In genomic region chr10:24168854-24169253, GRCm38 (mm10) we compare ENCODE assay signal across 31 mouse cellular contexts. TPM values are rescaled to one million over a fixed set of nuclear protein-coding genes. Genes with fewer than 3 reads are reported as not detected.
DNase-seq lines count a peak whose midpoint lies in the region; ATAC-seq and TF ChIP-seq lines count a peak whose summit lies in the region.
"Had no signal": no experiment of that assay in that cellular context is flagged by ENCODE, and none has a peak within 500 bp of the region (broad histone marks: within the 10 kb centered on the region; RNA-seq: fewer than 3 reads in every experiment).

No protein-coding gene starts in this region.

- DNase-seq in kidney, adult 2 months, result peak; percentile 59
- DNase-seq in midbrain, embryonic 11.5 days (ENCODE audit: low spot score, missing footprints), result peak; percentile 26
- no peak for DNase-seq in adrenal gland, adult 2 months
- no peak for DNase-seq in heart, postnatal 14 days
- DNase-seq: adrenal gland, postnatal 10 days; cerebellum, adult 18-20 months; cerebellum, postnatal 14 days; heart, adult 18-20 months; right cerebral cortex, postnatal 4 days; thymus, postnatal 25 days had no signal

- no peaks in the 10 kb centered on the region for H3K27me3 ChIP-seq in kidney, adult 2 months (replicated peaks; ENCODE audit: control insufficient read depth, insufficient read depth, low read length)
- no peaks in the 10 kb centered on the region for H3K27me3 ChIP-seq in kidney, embryonic 15.5 days
- H3K27me3 ChIP-seq in midbrain, embryonic 11.5 days (ENCODE audit: control insufficient read depth, insufficient read depth, low read length), result no peaks in the 10 kb centered on the region
- no peaks in the 10 kb centered on the region for H3K27me3 ChIP-seq in midbrain, embryonic 15.5 days (replicated peaks)
- H3K27me3 ChIP-seq: forebrain, embryonic 12.5 days; heart, embryonic 13.5 days; hindbrain, embryonic 12.5 days; stomach, embryonic 15.5 days had no signal

- no peak overlapping the region for H3K4me2 ChIP-seq in kidney, embryonic 15.5 days
- no peak overlapping the region for H3K4me2 ChIP-seq in midbrain, embryonic 11.5 days
- no peak overlapping the region for H3K4me2 ChIP-seq in midbrain, embryonic 15.5 days
- H3K4me2 ChIP-seq: forebrain, embryonic 12.5 days; heart, embryonic 13.5 days; hindbrain, embryonic 12.5 days; stomach, embryonic 15.5 days had no signal

- no peak overlapping the region for H3K4me3 ChIP-seq in kidney, adult 2 months (ENCODE audit: insufficient read depth, low read depth, low read length)
- H3K4me3 ChIP-seq in kidney, embryonic 15.5 days (replicated peaks), result no peak overlapping the region
- H3K4me3 ChIP-seq in midbrain, embryonic 11.5 days (ENCODE audit: low read depth, low read length), result no peak overlapping the region
- no peak overlapping the region for H3K4me3 ChIP-seq in midbrain, embryonic 15.5 days
- H3K4me3 ChIP-seq: forebrain, embryonic 12.5 days; heart, embryonic 13.5 days; hindbrain, embryonic 12.5 days; stomach, embryonic 15.5 days had no signal

- no peak for ATAC-seq in kidney, embryonic 15.5 days (replicated peaks; ENCODE audit: low FRiP score)
- no peak for ATAC-seq in midbrain, embryonic 11.5 days (ENCODE audit: low FRiP score)
- ATAC-seq in midbrain, embryonic 15.5 days (replicated peaks), result no peak
- peak; percentile 10; the same call in 1 of the 2 replicates for ATAC-seq in erythroblast, adult 5-6 weeks (replicated peaks; ENCODE audit: low FRiP score, poor library complexity, severe bottlenecking)
- ATAC-seq: activated CD4-positive, CD25-positive, alpha-beta regulatory T cell, adult 4 months; intestine, postnatal 0 days had no signal

- H3K27ac ChIP-seq in kidney, adult 2 months (ENCODE audit: insufficient read depth, low read depth, low read length), result peak overlapping the region; percentile 56
- H3K27ac ChIP-seq in kidney, embryonic 15.5 days, result no peak overlapping the region
- no peak overlapping the region for H3K27ac ChIP-seq in midbrain, embryonic 11.5 days (ENCODE audit: low read depth, low read length)
- H3K27ac ChIP-seq in midbrain, embryonic 15.5 days, result no peak overlapping the region
- H3K27ac ChIP-seq: forebrain, embryonic 12.5 days; hindbrain, embryonic 12.5 days; macrophage; stomach, embryonic 15.5 days had no signal

- no peak for TF ChIP-seq CTCF in kidney, adult 2 months (conservative IDR thresholded peaks at IDR 0.05; ENCODE audit: insufficient read depth, insufficient read length, low read depth, low read length)

- peaks cover 41% of the 10 kb centered on the region for H3K4me1 ChIP-seq in kidney, adult 2 months (ENCODE audit: control insufficient read depth, insufficient read depth, low read length)
- H3K4me1 ChIP-seq in kidney, embryonic 15.5 days, result peaks cover 32% of the 10 kb centered on the region
- H3K4me1 ChIP-seq in midbrain, embryonic 11.5 days (ENCODE audit: control insufficient read depth, insufficient read depth, low read length), result peaks cover 6% of the 10 kb centered on the region; the same call in 1 of the 2 replicates
- peaks cover 16% of the 10 kb centered on the region for H3K4me1 ChIP-seq in midbrain, embryonic 15.5 days

- no peak for TF ChIP-seq POLR2A in kidney, adult 2 months (IDR thresholded peaks at IDR 0.05; ENCODE audit: low read depth, low read length)

- intact Hi-C loops in heart, postnatal 14 days (cut with DNase I), result no loop called here

- no peak overlapping the region for H3K9ac ChIP-seq in kidney, embryonic 15.5 days
- H3K9ac ChIP-seq in midbrain, embryonic 11.5 days (ENCODE audit: low read length), result no peak overlapping the region
- H3K9ac ChIP-seq in midbrain, embryonic 15.5 days, result no peak overlapping the region
- H3K9ac ChIP-seq: forebrain, embryonic 12.5 days; heart, embryonic 13.5 days; hindbrain, embryonic 12.5 days; liver, postnatal 0 days; stomach, embryonic 15.5 days had no signal

- 71% methylated on average over 1 of the region's 1 CpGs for WGBS in kidney, adult 2 months
- WGBS in kidney, embryonic 15.5 days, result 86% methylated on average over 1 of the region's 1 CpGs
- WGBS in midbrain, embryonic 11.5 days, result 100% methylated on average over 1 of the region's 1 CpGs
- 95% methylated on average over 1 of the region's 1 CpGs for WGBS in midbrain, embryonic 15.5 days

- H3K36me3 ChIP-seq in kidney, adult 2 months (ENCODE audit: control insufficient read depth, insufficient read depth, low read length), result no peaks in the 10 kb centered on the region
- no peaks in the 10 kb centered on the region for H3K36me3 ChIP-seq in kidney, embryonic 15.5 days
- H3K36me3 ChIP-seq in midbrain, embryonic 11.5 days (ENCODE audit: control insufficient read depth, insufficient read depth, low read length), result no peaks in the 10 kb centered on the region
- H3K36me3 ChIP-seq in midbrain, embryonic 15.5 days (replicated peaks), result no peaks in the 10 kb centered on the region
- H3K36me3 ChIP-seq: forebrain, embryonic 12.5 days; heart, embryonic 13.5 days; hindbrain, embryonic 12.5 days; stomach, embryonic 15.5 days had no signal

- H3K9me3 ChIP-seq in kidney, embryonic 15.5 days (replicated peaks), result no peaks in the 10 kb centered on the region
- H3K9me3 ChIP-seq in midbrain, embryonic 11.5 days (ENCODE audit: control insufficient read depth, low read length), result no peaks in the 10 kb centered on the region
- H3K9me3 ChIP-seq in midbrain, embryonic 15.5 days, result no peaks in the 10 kb centered on the region
- H3K9me3 ChIP-seq: forebrain, embryonic 12.5 days; heart, embryonic 13.5 days; hindbrain, embryonic 12.5 days; stomach, embryonic 15.5 days had no signal

RNA-seq across cellular contexts. Expression of gene Stx7, which starts 19.8 kb away (rescaled TPM):
- 168 and 197 TPM in 2 replicates for polyA plus RNA-seq in kidney, adult 2 months (2012; rRNA removed)
- polyA plus RNA-seq in kidney, embryonic 15.5 days (2015; fragmentation: Nextera tagmentation; extraction: Ambion mirVana), result 108 and 115 TPM in 2 replicates
- polyA plus RNA-seq in midbrain, embryonic 11.5 days (2014; fragmentation: Nextera tagmentation; extraction: Ambion mirVana), result 98.6 and 99.6 TPM in 2 replicates
- 321 and 340 TPM in 2 replicates for polyA plus RNA-seq in midbrain, embryonic 15.5 days (2015; fragmentation: Nextera tagmentation; extraction: Ambion mirVana)
- 25.1 and 25.4 TPM in 2 replicates for total RNA-seq in erythroblast, adult 5-6 weeks (2015; ENCODE audit: low replicate concordance)
- 23.7 and 25.3 TPM in 2 replicates for total RNA-seq in erythroblast, adult 5-6 weeks (2017; ENCODE audit: low replicate concordance)
- total RNA-seq in adrenal gland, adult 2 months (2021), result 100 to 1,000 TPM; 115 to 182 TPM
- polyA plus RNA-seq in adrenal gland, adult 2 months (2012; rRNA removed), result 48.7 and 66.3 TPM in 2 replicates
- 10 to 100 TPM; 41.4 to 42.7 TPM for total RNA-seq in heart, postnatal 14 days (2021)

RNA-seq across cellular contexts. Expression of gene Moxd1, which starts 54.5 kb away (rescaled TPM):
- 0.06 and 0.23 TPM in 2 replicates for polyA plus RNA-seq in kidney, adult 2 months (2012; rRNA removed)
- polyA plus RNA-seq in kidney, embryonic 15.5 days (2015; fragmentation: Nextera tagmentation; extraction: Ambion mirVana), result 21.4 and 26.1 TPM in 2 replicates
- polyA plus RNA-seq in midbrain, embryonic 11.5 days (2014; fragmentation: Nextera tagmentation; extraction: Ambion mirVana), result 1.8 and 3.9 TPM in 2 replicates
- polyA plus RNA-seq in midbrain, embryonic 15.5 days (2015; fragmentation: Nextera tagmentation; extraction: Ambion mirVana), result 1.2 and 1.8 TPM in 2 replicates
- not detected in 2 replicates for total RNA-seq in erythroblast, adult 5-6 weeks (2015; ENCODE audit: low replicate concordance)
- total RNA-seq in erythroblast, adult 5-6 weeks (2017; ENCODE audit: low replicate concordance), result not detected in 2 replicates
- total RNA-seq in adrenal gland, adult 2 months (2021), result under 1 TPM in 1 of 2 experiments, not detected in 1; 0.10 TPM
- 0.61 and 1.7 TPM in 2 replicates for polyA plus RNA-seq in adrenal gland, adult 2 months (2012; rRNA removed)
- under 1 TPM; 0.46 to 0.86 TPM for total RNA-seq in heart, postnatal 14 days (2021)
- total RNA-seq: liver, adult 2 months had no signal
- polyA plus RNA-seq: activated CD4-positive, CD25-positive, alpha-beta regulatory T cell, adult 4 months; liver, adult 2 months; liver, postnatal 0 days; macrophage had no signal

RNA-seq across cellular contexts. Expression of gene Taar9, which starts 59.5 kb away (rescaled TPM):
- not detected in 2 replicates for polyA plus RNA-seq in kidney, adult 2 months (2012; rRNA removed)
- not detected in 2 replicates for polyA plus RNA-seq in kidney, embryonic 15.5 days (2015; fragmentation: Nextera tagmentation; extraction: Ambion mirVana)
- polyA plus RNA-seq in midbrain, embryonic 11.5 days (2014; fragmentation: Nextera tagmentation; extraction: Ambion mirVana), result not detected in 2 replicates
- not detected in 2 replicates for polyA plus RNA-seq in midbrain, embryonic 15.5 days (2015; fragmentation: Nextera tagmentation; extraction: Ambion mirVana)
- not detected in 2 replicates for total RNA-seq in erythroblast, adult 5-6 weeks (2015; ENCODE audit: low replicate concordance)
- total RNA-seq in erythroblast, adult 5-6 weeks (2017; ENCODE audit: low replicate concordance), result not detected in 2 replicates
- total RNA-seq in adrenal gland, adult 2 months (2021), result not detected
- polyA plus RNA-seq in adrenal gland, adult 2 months (2012; rRNA removed), result not detected in 2 replicates
- not detected for total RNA-seq in heart, postnatal 14 days (2021)
- total RNA-seq: adrenal gland, postnatal 10 days; ES-E14; gastrocnemius, adult 8-10 months; heart, adult 18-20 months; heart, postnatal 25 days; layer of hippocampus, adult 18-20 months; layer of hippocampus, postnatal 25 days; liver, adult 2 months; midbrain, postnatal 0 days had no signal
- polyA plus RNA-seq: activated CD4-positive, CD25-positive, alpha-beta regulatory T cell, adult 4 months; embryonic facial prominence, embryonic 11.5 days; forebrain, embryonic 12.5 days; heart, embryonic 13.5 days; hindbrain, embryonic 12.5 days; intestine, postnatal 0 days; limb, embryonic 11.5 days; liver, adult 2 months; liver, postnatal 0 days; macrophage; midbrain, postnatal 0 days; neural tube, embryonic 14.5 days; stomach, embryonic 15.5 days had no signal

Comparison
In these comparisons a context has a peak if more than half of its experiments do, and no peak if none do; other contexts are left out.
1. DNase-seq: peak in kidney, adult 2 months (single experiment) and midbrain, embryonic 11.5 days (single experiment); none in adrenal gland, adult 2 months (single experiment) and heart, postnatal 14 days (0 of 2).